Mouse (Mus musculus): ENCODE data around the gene 1810055G02Rik. TPM values are rescaled to one million over a fixed set of nuclear protein-coding genes. Genes with fewer than 3 reads are reported as not detected.
A peak's percentile ranks its signal among the peaks of the same experiment; 100 is the strongest.

The 1810055G02Rik gene
- polyA plus RNA-seq (2015; fragmentation: Nextera tagmentation; extraction: Ambion mirVana) = 33.3 and 33.4 TPM in 2 replicates

- Histone ChIP-seq H3K4me2 (ENCODE audit: low read length) (peak within 1 kb of the TSS; percentile 79), H3K9ac (ENCODE audit: low read depth, low read length) (peak within 1 kb of the TSS; percentile 91), H3K36me3 (ENCODE audit: control insufficient read depth, insufficient read depth, low read length) (no peaks in the 10 kb centered on the region), H3K27me3 (ENCODE audit: control insufficient read depth, insufficient read depth, low read depth, low read length) (no peaks in the 10 kb centered on the region), H3K4me3 (ENCODE audit: low read depth, low read length) (peak within 1 kb of the TSS; percentile 92), H3K27ac (ENCODE audit: low read length) (peak within 1 kb of the TSS; percentile 92), H3K9me3 (replicated peaks; ENCODE audit: control insufficient read depth, low read length, poor library complexity, severe bottlenecking) (no peaks in the 10 kb centered on the region), H3K4me1 (ENCODE audit: control insufficient read depth, insufficient read depth, low read length) (peaks cover 16% of the 10 kb centered on the region)
- peak; percentile 97 for ATAC-seq
- under 1% methylated on average over 60 of the region's 61 CpGs for WGBS
These were observed at the start of gene 1810055G02Rik for GRCm38 (mm10) chr19:3708078-3709012. 1810055G02Rik (plus strand) TSS chr19:3708293.

GRCm38 (mm10) chr19:3665510-3665909 is 42.6 kb upstream of the 1810055G02Rik start:
- ATAC-seq = no peak
- 70% methylated on average over 5 of the region's 5 CpGs for WGBS

DNA sequence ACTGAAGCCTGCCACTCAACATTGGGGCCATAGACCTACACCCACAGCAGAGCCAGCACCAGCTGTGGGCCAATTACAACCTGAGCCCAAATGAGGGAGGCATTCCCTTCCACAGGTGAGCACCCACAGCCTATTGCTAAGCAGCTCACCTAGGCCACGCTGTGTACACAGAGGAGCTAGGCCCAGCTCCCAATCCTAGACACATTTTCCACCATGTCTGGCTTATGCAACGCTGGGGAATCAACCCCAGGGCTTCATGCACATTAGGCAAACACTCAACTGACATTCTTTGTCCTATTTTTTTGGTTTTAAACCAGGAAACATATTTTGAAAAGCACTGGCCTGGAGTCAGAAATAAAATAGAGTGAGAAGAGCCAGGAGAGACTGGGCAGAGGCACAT is 41.5 kb upstream of the 1810055G02Rik start:
- no peak overlapping the region for H3K4me2 ChIP-seq (ENCODE audit: low read length)
- no peak overlapping the region for H3K9ac ChIP-seq (ENCODE audit: low read depth, low read length)
- ATAC-seq = no peak
- no peak overlapping the region for H3K27ac ChIP-seq (ENCODE audit: low read length)
- no peaks in the 10 kb centered on the region for H3K36me3 ChIP-seq (ENCODE audit: control insufficient read depth, insufficient read depth, low read length)
- WGBS = 94% methylated on average over 2 of the region's 2 CpGs
- no peaks in the 10 kb centered on the region for H3K9me3 ChIP-seq (replicated peaks; ENCODE audit: control insufficient read depth, low read length, poor library complexity, severe bottlenecking)
- no peak overlapping the region for H3K4me3 ChIP-seq (ENCODE audit: low read depth, low read length)
- H3K4me1 ChIP-seq (ENCODE audit: control insufficient read depth, insufficient read depth, low read length) = no peaks in the 10 kb centered on the region
- H3K27me3 ChIP-seq (ENCODE audit: control insufficient read depth, insufficient read depth, low read depth, low read length) = no peaks in the 10 kb centered on the region

More at GRCm38 (mm10) chr19:3665510-3665909, 42.6 kb upstream of the 1810055G02Rik start:
- H3K27me3 ChIP-seq (ENCODE audit: control insufficient read depth, insufficient read depth, low read depth, low read length) = no peaks in the 10 kb centered on the region
- H3K4me3 ChIP-seq (ENCODE audit: low read depth, low read length) = no peak overlapping the region
- H3K27ac ChIP-seq (ENCODE audit: low read length) = no peak overlapping the region
- no peaks in the 10 kb centered on the region for H3K4me1 ChIP-seq (ENCODE audit: control insufficient read depth, insufficient read depth, low read length)
- H3K9me3 ChIP-seq (replicated peaks; ENCODE audit: control insufficient read depth, low read length, poor library complexity, severe bottlenecking) = no peaks in the 10 kb centered on the region
- H3K9ac ChIP-seq (ENCODE audit: low read depth, low read length) = no peak overlapping the region
- H3K36me3 ChIP-seq (ENCODE audit: control insufficient read depth, insufficient read depth, low read length) = no peaks in the 10 kb centered on the region
- H3K4me2 ChIP-seq (ENCODE audit: low read length) = no peak overlapping the region

DNA sequence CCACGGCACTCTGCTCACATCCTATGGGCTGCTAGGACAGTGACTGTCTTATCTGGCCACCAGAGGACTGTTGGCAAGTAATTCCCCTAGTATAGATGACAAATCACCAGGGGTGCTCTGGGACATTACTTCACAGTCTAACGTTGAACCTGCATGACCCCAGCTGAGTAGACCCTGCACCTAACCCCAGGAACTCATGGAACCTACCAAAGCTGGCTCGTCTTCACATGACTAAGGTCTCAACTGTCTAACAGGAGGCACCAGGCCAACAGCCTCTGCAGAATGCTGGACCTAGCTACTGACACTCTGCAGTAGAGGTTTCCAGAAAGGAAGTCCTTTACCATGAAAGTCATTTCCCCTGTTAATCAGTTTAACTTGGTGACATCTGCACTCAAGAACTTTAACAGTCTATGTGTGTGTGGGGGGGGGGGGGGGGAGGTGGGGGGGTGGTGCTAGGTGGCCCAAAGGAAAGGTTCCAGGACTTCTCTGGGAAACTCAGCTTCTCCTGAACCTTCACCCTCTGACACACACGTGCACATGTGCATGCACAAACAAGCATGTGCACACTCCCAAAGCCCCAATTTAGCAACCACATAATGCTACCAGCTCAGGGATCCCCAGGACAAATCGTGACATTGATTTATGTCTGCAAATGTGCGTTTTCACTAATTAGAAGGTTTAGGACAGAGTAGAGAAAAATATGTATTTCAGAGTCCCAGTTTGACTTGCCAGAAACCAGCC is 40.8 kb upstream of the 1810055G02Rik start:
- H3K9ac ChIP-seq (ENCODE audit: low read depth, low read length) = no peak overlapping the region
- ATAC-seq = no peak
- no peaks in the 10 kb centered on the region for H3K4me1 ChIP-seq (ENCODE audit: control insufficient read depth, insufficient read depth, low read length)
- no peaks in the 10 kb centered on the region for H3K9me3 ChIP-seq (replicated peaks; ENCODE audit: control insufficient read depth, low read length, poor library complexity, severe bottlenecking)
- H3K4me3 ChIP-seq (ENCODE audit: low read depth, low read length) = no peak overlapping the region
- no peak overlapping the region for H3K27ac ChIP-seq (ENCODE audit: low read length)
- H3K27me3 ChIP-seq (ENCODE audit: control insufficient read depth, insufficient read depth, low read depth, low read length) = no peaks in the 10 kb centered on the region
- H3K36me3 ChIP-seq (ENCODE audit: control insufficient read depth, insufficient read depth, low read length) = no peaks in the 10 kb centered on the region
- 87% methylated on average over 6 of the region's 6 CpGs for WGBS
- no peak overlapping the region for H3K4me2 ChIP-seq (ENCODE audit: low read length)

DNA sequence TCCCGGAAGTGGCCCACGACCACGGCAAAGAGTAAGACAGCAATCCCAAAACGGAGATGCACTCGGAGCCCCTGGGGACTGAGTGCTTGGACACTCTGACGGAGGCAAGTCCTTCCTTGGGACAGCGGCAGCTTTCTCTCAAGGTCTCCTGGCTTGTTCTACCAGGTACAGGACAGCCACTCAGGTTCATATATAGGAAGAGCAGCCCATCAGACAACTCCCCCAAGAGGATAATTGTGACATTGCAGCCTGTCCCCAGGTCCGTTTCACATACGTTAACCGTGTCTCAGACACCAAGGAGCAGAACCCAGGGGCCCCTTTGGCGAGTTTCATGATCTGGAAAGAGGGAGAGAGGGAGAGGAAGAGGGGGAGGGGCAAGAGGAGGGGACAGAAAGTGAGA is 40.1 kb upstream of the 1810055G02Rik start:
- no peak overlapping the region for H3K4me3 ChIP-seq (ENCODE audit: low read depth, low read length)
- no peaks in the 10 kb centered on the region for H3K4me1 ChIP-seq (ENCODE audit: control insufficient read depth, insufficient read depth, low read length)
- no peaks in the 10 kb centered on the region for H3K9me3 ChIP-seq (replicated peaks; ENCODE audit: control insufficient read depth, low read length, poor library complexity, severe bottlenecking)
- H3K36me3 ChIP-seq (ENCODE audit: control insufficient read depth, insufficient read depth, low read length) = no peaks in the 10 kb centered on the region
- H3K4me2 ChIP-seq (ENCODE audit: low read length) = no peak overlapping the region
- WGBS = 79% methylated on average over 11 of the region's 11 CpGs
- no peak for ATAC-seq
- no peak overlapping the region for H3K9ac ChIP-seq (ENCODE audit: low read depth, low read length)
- H3K27me3 ChIP-seq (ENCODE audit: control insufficient read depth, insufficient read depth, low read depth, low read length) = no peaks in the 10 kb centered on the region
- H3K27ac ChIP-seq (ENCODE audit: low read length) = no peak overlapping the region

GRCm38 (mm10) chr19:3668551-3668950 is 39.5 kb upstream of the 1810055G02Rik start:
- no peaks in the 10 kb centered on the region for H3K4me1 ChIP-seq (ENCODE audit: control insufficient read depth, insufficient read depth, low read length)
- 83% methylated on average over 10 of the region's 10 CpGs for WGBS
- no peak overlapping the region for H3K4me2 ChIP-seq (ENCODE audit: low read length)
- no peak overlapping the region for H3K27ac ChIP-seq (ENCODE audit: low read length)
- no peaks in the 10 kb centered on the region for H3K36me3 ChIP-seq (ENCODE audit: control insufficient read depth, insufficient read depth, low read length)
- no peak for ATAC-seq
- no peaks in the 10 kb centered on the region for H3K9me3 ChIP-seq (replicated peaks; ENCODE audit: control insufficient read depth, low read length, poor library complexity, severe bottlenecking)
- H3K9ac ChIP-seq (ENCODE audit: low read depth, low read length) = no peak overlapping the region
- H3K27me3 ChIP-seq (ENCODE audit: control insufficient read depth, insufficient read depth, low read depth, low read length) = no peaks in the 10 kb centered on the region
- H3K4me3 ChIP-seq (ENCODE audit: low read depth, low read length) = no peak overlapping the region

DNA sequence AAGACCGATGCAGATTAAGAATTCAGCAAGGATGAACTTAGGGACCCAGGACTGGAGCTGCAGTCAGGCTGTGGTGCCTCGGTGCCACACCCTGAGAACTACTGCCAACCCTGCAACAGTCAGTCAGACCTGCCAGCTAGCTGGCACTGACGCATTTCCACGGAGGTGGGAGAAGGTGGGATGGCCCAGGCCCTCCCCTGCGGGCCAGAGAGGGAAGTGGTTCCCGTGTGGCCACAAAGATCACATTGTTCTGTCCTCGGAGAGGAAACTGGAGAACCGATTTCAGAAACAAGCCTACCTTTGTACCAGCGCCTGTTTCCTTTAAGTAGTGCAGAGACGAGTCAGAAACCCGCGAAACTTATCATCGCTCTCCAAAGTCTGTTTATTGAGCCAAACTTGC is 39.0 kb upstream of the 1810055G02Rik start:
- no peak overlapping the region for H3K27ac ChIP-seq (ENCODE audit: low read length)
- WGBS = 71% methylated on average over 13 of the region's 13 CpGs
- H3K4me2 ChIP-seq (ENCODE audit: low read length) = no peak overlapping the region
- no peaks in the 10 kb centered on the region for H3K4me1 ChIP-seq (ENCODE audit: control insufficient read depth, insufficient read depth, low read length)
- H3K36me3 ChIP-seq (ENCODE audit: control insufficient read depth, insufficient read depth, low read length) = no peaks in the 10 kb centered on the region
- H3K9ac ChIP-seq (ENCODE audit: low read depth, low read length) = no peak overlapping the region
- no peak for ATAC-seq
- no peaks in the 10 kb centered on the region for H3K9me3 ChIP-seq (replicated peaks; ENCODE audit: control insufficient read depth, low read length, poor library complexity, severe bottlenecking)
- H3K4me3 ChIP-seq (ENCODE audit: low read depth, low read length) = no peak overlapping the region
- no peaks in the 10 kb centered on the region for H3K27me3 ChIP-seq (ENCODE audit: control insufficient read depth, insufficient read depth, low read depth, low read length)

- no peak overlapping the region for H3K4me3 ChIP-seq (ENCODE audit: low read depth, low read length)
- no peak overlapping the region for H3K9ac ChIP-seq (ENCODE audit: low read depth, low read length)
- no peak overlapping the region for H3K27ac ChIP-seq (ENCODE audit: low read length)
- H3K4me1 ChIP-seq (ENCODE audit: control insufficient read depth, insufficient read depth, low read length) = no peaks in the 10 kb centered on the region
- no peak for ATAC-seq
- no peak overlapping the region for H3K4me2 ChIP-seq (ENCODE audit: low read length)
- 96% methylated on average over 2 of the region's 2 CpGs for WGBS
- no peaks in the 10 kb centered on the region for H3K36me3 ChIP-seq (ENCODE audit: control insufficient read depth, insufficient read depth, low read length)
- H3K9me3 ChIP-seq (replicated peaks; ENCODE audit: control insufficient read depth, low read length, poor library complexity, severe bottlenecking) = no peaks in the 10 kb centered on the region
- H3K27me3 ChIP-seq (ENCODE audit: control insufficient read depth, insufficient read depth, low read depth, low read length) = no peaks in the 10 kb centered on the region
These were observed 34.9 kb upstream of the 1810055G02Rik start for GRCm38 (mm10) chr19:3673149-3673548.
